Mouse (Mus musculus) fibroblast of lung, adult 2 months (primary cell): ENCODE results near the gene Senp7.
"Not testable (repeated sequence)": the region's sequence is repeated elsewhere in the genome, so short reads cannot be mapped to it uniquely, and the experiment has no call there.

ENCODE experiments used
- DNase-seq: peaks from one replicate; pipeline ENCODE4 v3.0.0-alpha.2; 2011; ENCODE audit warnings: low read depth

The Senp7 gene

DNA sequence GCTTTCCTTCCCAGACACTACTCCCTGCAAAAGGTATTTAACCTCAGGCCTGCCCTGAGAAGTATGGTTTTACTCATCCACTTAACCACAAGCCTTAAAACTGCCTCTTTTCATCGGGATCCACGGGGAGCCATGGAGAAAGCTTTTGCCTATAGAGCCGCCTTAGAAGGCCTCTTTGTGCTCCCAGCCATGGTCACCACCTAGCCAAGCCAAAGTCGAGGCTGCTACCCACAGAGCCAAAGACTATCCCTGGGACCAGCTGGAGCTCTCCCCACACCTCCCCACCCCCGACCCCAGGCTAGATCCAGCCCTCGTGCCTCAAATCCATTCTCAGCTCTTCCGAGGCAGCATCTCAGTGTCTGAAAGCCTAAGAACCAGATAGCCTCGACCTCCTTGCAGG, 18.0 kb downstream of the Senp7 start:
- DNase-seq: no peak

- DNase-seq: no peak
Observed at GRCm38 (mm10) chr16:56068523-56069070, 20.5 kb downstream of the Senp7 start.

DNA sequence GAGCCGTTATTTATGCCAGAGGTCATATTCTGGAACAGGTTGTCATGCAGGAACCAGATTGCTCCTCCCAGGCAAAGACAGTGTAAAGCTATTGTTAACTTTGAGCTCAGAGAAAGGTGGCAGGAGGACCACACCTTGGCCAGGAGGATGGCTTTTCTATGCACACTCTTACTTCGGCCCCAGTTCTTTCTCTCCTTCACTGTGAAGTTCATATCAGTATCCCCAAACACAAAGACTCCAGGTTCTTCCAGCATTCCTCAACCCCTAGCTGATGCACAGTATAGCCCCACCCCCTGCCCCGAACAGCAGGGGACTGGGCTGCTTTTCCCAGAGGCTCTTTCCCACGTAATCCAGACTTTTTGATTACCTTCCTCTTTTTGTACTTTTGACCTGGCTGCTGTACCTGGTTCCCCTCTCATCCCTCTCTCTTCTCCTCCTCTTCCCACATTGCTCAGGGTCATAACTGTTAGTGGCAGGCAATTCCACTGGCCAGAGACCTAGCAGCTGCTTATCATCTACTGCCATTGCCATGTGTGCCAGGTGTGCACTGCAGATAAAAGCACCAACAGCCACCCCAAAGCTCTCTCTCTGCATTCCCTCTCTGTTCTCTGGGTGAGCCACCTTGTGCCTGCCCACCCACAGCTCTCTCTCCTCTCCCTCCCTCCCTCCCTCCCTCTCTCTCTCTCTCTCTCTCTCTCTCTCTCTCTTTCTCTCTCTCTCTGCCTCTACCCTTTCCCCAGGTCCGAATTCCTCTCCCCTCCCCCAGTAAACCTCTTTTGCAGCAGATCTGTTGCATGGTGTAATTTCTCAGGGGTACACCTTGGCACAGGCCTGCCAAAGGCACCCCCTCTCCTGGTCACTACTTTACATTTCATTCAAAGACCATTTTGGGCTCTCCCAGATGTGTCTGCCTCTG, 23.4 kb downstream of the Senp7 start:
- no peak for DNase-seq

DNA sequence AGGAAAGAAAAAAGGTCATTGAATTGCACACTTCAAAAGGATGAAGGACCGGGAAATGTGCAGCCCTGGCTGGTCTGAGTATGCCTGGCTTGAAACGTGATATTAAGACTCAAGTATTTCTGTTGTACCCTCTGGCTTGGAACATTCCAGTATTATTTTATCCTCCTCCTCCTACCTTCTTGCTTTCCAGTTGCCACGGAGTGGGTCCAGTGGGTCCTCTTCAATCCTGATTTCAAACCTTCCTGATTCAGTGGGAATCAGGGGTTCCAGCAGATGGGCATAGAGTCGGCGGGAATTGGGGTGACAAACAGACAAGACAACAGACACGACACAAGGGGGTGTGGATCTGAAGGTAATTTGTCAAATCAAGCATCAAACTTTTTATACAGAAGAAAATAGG, 24.4 kb downstream of the Senp7 start:
- no peak for DNase-seq

- DNase-seq: not testable (repeated sequence)
Observed at GRCm38 (mm10) chr16:56073150-56073549, 25.0 kb downstream of the Senp7 start.

- DNase-seq: no peak
Observed at GRCm38 (mm10) chr16:56074122-56074521, 26.0 kb downstream of the Senp7 start.

- DNase-seq: no peak
Observed at GRCm38 (mm10) chr16:56074565-56074964, 26.4 kb downstream of the Senp7 start.

DNA sequence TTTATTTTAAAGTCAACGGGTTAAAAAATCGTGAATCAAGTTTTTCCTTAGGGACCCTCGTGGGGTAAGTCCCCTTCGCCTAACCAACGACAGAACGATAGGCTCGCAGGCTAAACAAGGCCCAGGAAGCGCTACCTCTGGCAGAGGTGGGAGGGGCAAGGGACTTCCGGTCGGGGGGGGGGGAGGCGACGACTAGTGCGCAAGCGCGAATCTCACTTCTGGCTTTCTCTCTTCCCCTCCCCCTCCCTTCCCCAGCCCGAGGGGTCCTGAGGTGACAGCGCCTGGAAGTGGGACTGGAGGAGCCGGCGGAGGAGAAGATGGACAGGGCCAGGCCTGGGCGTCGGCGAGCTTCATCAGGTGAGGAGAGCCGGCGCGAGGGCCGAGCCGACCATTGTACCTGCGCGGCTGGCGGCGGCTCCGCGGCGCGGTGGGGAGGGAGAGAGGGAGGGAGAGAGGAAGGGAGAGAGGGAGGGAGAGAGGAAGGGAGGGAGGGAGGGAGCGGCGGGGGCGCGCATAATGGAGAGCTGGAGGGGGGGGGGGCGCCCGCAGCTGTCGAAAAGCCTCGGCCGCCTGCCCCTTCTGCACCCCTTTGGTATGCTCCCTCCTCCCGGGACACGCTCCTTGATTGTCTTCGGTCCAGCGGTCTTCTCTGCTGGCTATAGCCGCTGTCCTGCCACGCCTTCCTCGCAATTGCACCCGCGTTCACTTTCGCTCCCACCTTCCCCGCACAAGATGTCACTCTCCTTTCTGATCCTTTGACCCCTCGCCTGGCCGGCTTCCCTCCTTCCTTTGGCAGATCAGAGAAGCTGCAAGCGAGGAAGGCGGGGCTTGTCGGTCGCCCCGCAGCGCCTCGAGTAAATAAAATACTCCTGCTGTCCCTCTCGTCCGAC, 27.3 kb downstream of the Senp7 start:
- peak; percentile 59 for DNase-seq

- no peak for DNase-seq
Observed at GRCm38 (mm10) chr16:56076121-56076869, 28.2 kb downstream of the Senp7 start.

- no peak for DNase-seq
Observed at GRCm38 (mm10) chr16:56079419-56079818, 31.3 kb downstream of the Senp7 start.

DNA sequence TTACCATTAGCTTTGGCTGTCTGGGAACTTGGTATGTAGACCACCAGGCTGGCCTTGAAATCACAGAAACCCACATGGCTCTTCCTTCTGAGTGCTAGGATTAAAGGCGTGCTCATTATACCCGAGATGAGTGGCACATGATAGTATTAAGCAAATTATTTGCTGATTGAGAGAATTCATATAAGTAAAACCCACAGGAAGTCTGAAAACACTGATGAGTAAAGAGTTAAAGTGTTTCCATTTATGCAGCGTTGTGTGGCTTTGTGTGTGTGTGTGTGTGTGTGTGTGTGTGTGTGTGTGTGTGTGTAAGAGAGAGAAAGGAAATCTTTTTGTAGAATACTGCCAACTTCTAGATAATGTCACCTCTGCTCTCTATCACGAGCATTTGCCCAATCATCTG, 33.6 kb downstream of the Senp7 start:
- DNase-seq: no peak

DNA sequence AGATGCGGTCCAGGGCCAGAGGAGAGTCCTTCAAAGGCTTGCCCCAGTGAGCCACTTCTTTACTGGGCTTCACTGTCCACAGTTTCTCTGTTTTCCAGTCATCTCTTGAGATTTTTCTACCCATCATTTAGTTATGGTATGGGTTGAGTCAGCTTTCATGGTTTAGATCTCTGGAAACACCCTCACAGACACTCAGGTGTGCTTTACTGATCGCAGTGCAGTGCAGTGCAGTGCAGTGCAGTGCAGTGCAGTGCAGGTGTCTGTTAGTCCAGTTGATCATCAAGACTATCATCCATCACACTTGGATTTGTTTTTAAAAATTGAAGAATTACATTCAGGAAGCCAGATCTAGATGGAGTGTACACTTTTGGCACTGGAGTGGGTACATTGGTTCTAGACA, 38.2 kb downstream of the Senp7 start:
- no peak for DNase-seq

DNA sequence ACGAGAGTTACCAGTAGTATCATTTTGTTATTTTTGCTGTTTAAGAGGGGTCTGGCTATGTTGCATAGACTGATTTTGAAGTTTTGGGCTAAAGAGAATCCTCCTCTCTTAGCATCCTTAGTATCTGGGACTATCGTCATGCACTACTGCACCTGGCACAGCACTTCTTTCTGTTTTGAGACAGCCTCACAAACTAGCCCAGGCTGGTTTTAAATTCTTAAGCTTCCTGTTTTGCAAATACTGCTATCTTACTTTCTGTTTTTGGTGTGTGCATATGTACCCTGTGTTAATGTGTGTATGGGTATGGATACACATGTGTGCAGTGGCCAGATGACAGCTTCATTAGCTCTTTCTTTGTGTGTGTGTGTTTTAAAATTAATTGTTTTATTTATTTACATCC, 42.2 kb downstream of the Senp7 start:
- DNase-seq: no peak

DNA sequence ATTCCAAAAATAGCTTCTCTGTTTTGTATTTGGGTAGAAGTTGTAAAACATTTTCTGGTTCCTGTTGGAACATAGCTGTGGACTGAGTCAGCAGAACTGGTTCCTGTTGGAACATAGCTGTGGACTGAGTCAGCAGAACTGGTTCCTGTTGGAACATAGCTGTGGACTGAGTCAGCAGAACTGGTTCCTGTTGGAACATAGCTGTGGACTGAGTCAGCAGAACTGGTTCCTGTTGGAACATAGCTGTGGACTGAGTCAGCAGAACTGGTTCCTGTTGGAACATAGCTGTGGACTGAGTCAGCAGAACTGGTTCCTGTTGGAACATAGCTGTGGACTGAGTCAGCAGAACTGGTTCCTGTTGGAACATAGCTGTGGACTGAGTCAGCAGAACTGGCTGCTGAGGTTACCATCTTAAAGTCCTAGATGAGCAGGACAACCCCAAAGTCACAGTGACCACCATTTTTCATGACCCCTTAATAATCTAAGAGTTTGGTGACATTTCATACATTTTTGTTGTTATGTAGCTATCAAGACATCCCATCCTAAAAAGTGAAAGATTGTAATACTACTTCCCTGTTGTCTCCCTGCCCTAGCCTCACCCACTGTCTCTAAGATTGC, 48.4 kb downstream of the Senp7 start:
- not testable (repeated sequence) for DNase-seq

DNA sequence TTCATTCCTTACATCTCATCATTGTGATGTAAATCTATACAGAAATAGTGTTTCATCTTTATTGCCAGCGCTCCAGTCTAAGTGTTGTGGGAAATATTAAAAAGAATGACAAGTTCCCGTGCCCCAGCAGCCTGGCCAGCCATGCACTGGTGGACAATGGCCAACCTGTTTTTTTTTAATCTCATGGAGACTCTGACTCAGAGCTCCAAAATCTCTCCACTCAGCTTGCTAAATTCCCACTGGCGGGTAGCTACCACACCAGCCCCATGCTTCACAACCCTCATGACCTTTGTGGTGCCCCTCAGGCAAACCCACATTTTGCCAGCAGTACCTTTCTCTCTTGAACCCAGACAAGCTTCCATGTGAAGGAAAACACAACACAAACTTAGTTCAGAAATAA, 67.6 kb downstream of the Senp7 start:
- peak; percentile 91 for DNase-seq

DNA sequence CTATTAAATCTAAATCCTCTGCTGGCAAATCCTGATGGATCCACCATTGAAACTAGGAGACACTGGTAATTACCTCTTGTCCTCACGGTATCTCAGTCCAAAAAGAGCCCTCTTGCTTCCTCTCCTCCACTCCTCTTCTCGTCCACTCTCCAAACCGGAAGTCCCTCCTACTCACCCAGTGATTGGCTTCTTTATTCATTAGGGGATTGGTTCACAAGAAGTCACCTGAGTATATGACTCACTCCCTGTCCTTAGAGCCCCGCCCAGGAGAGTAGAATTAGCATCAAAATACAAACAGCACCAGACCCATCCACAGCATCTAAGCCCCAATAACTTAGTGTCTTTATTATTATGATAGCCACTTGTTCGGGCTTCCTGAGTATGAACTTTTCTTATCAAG, 68.0 kb downstream of the Senp7 start:
- no peak for DNase-seq

- DNase-seq: no peak
Observed at GRCm38 (mm10) chr16:56117327-56118180, 69.4 kb downstream of the Senp7 start.

DNA sequence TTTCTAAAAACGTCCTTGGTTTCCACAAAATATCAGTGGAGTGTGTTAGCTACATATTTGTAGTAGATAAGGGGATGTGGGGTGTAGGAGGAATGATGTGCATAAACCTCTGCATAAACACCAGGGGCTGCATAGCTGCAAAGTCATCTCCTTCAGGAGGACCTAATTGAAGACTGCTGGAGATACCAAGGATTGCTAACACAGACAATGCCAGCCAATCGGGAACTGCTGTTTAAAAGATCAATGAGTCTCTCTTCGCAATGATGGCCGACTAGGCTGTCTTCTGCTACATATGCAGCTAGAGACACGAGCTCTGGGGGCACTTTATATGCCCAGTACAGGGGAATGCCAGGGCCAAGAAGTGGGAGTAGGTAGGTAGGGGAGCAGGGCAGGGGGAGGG, 74.4 kb downstream of the Senp7 start:
- DNase-seq: no peak

DNA sequence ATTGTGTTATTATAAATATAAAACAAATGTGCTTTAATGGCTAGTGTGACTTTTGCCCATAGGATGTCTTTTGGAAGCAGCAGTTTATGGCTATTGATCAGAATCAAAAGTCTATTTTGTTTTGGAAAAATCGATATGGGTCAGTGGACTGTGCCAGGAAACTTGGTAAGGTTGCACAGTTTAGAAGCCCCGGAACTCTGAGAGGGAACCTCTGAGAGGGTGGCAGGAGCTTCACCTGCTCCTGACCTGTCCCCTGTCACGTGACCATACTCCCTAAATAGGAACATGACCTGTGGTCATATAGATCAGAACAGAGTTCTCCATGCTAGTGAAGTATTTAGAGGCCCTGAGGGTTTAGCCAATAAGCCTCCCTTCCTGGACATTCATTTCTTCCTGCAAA, 75.9 kb downstream of the Senp7 start:
- DNase-seq: no peak

GRCm38 (mm10) chr16:56131666-56132065, 83.5 kb downstream of the Senp7 start:
- peak; percentile 20 for DNase-seq

GRCm38 (mm10) chr16:56134149-56134548, 86.0 kb downstream of the Senp7 start:
- DNase-seq: no peak
